Mouse (Mus musculus): ENCODE results near the gene Rpl9.

Rpl9 gene

GRCm38 (mm10) chr5:65371551-65371950, 19.7 kb downstream of the Rpl9 start:
- no peak for DNase-seq

- no peak for DNase-seq
Observed at GRCm38 (mm10) chr5:65367837-65368236, 23.4 kb downstream of the Rpl9 start.

- DNase-seq: no peak
Observed at GRCm38 (mm10) chr5:65357771-65358170, 33.5 kb downstream of the Rpl9 start.

GRCm38 (mm10) chr5:65356851-65357250, 34.4 kb downstream of the Rpl9 start:
- no peak for DNase-seq

GRCm38 (mm10) chr5:65354985-65355384, 36.3 kb downstream of the Rpl9 start:
- DNase-seq: no peak

- no peak for DNase-seq
Observed at GRCm38 (mm10) chr5:65354097-65354496, 37.1 kb downstream of the Rpl9 start.

- DNase-seq: no peak
Observed at GRCm38 (mm10) chr5:65350508-65350907, 40.7 kb downstream of the Rpl9 start.

- DNase-seq: no peak
Observed at GRCm38 (mm10) chr5:65348168-65348567, 43.1 kb downstream of the Rpl9 start, which contains the start of gene Klb. Gene Klb, plus strand, starts transcription at chr5:65348314.

- DNase-seq: no peak
Observed at GRCm38 (mm10) chr5:65340167-65340566, 51.1 kb downstream of the Rpl9 start.

- DNase-seq: no peak
Observed at GRCm38 (mm10) chr5:65338394-65338793, 52.9 kb downstream of the Rpl9 start.
